Comparison of ENCODE assay signal across 8 mouse cellular contexts in the genomic region with DNA sequence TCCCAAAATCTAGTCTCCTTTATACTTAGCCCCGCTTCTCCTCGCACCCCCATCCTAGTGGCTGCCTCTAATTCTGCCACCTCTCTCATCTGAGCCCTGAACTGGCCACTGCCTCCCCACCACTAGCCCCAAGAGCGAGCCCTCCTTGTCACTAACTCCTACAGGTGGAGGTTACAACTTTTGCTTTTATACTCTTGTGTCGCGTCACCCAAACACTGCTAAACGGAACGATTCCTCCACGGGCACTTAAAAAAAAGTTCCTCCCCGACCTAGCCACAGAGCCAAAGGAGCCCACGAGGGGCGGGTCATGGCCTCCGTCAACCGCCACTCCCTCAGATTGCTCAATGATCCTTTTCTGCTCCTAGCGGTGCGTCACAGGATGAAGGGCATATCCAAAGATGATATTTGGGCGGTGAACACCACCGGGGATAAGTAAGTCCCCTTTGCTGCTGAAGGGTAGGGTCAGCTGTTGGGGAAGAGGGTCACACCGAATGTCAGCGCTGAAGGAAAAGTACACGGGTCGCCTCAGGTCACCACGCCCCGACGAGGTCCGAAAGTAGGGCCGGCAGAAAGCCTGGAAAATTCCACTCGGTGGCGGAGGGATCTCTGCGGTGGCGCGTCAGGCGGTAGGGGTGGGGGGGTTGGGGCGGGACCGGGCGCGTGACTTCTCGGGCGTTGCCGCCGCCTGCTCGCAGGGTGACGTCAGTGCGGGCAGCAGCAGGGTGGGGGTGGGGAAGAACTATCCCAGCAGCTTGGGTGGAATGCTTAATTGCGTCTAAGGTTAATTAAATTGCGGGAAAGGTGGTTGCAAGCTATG. TPM values are rescaled to one million over a fixed set of nuclear protein-coding genes. Genes with fewer than 3 reads are reported as not detected.
DNase-seq lines count a peak whose midpoint lies in the region; ATAC-seq and TF ChIP-seq lines count a peak whose summit lies in the region.

No protein-coding gene starts in this region.

- TF ChIP-seq CTCF in Patski (IDR thresholded peaks at IDR 0.05): no peak
- peak; percentile 57 for TF ChIP-seq CTCF in hindbrain, postnatal 0 days (IDR thresholded peaks at IDR 0.05; ENCODE audit: low read depth)
- peak; percentile 15 for TF ChIP-seq CTCF in left cerebral cortex, adult 2 months (IDR thresholded peaks at IDR 0.05)

- in situ Hi-C loops in Patski (cut with MboI; ENCODE audit: low pct_unique_long_range_greater_than_20kb): no loop called here

- peak overlapping the region; percentile 40 for H3K9ac ChIP-seq in hindbrain, postnatal 0 days (replicated peaks; ENCODE audit: low read length)

- POLR2A ChIA-PET in Patski (lab: Charles Lee): interaction anchor here (0.5 to 34.3 kb wide), 15 partner anchors 10 to 324 kb away, joined by 3 to 1065 read pairs (median 4); a partner anchor contains a TSS

- peak overlapping the region; percentile 95 for H3K27ac ChIP-seq in hindbrain, postnatal 0 days
- peak overlapping the region; percentile 99 for H3K27ac ChIP-seq in left cerebral cortex, adult 2 months

- 6% methylated on average over 45 of the region's 45 CpGs for WGBS in hindbrain, postnatal 0 days

- peak; percentile 94 for DNase-seq in Patski (ENCODE audit: low read depth, low spot score)
- DNase-seq in cerebellum, postnatal 14 days: peak; percentile 95 to 96
- DNase-seq in gastrocnemius, adult 18-20 months (ENCODE audit: low spot score): peak; percentile 98
- peak; percentile 97 for DNase-seq in hindbrain, postnatal 0 days (ENCODE audit: low spot score)
- DNase-seq in left cerebral cortex, adult 2 months (ENCODE audit: extremely low spot score in 1 of 2, low spot score in 2 of 2): peak; percentile 88 to 89
- peak; percentile 89 to 92 for DNase-seq in right cerebral cortex, adult 2 months (ENCODE audit: low spot score in 2 of 2)
- peak; percentile 96 for DNase-seq in urinary bladder, postnatal 14 days (ENCODE audit: low spot score)

- peak overlapping the region; percentile 60 for H3K4me2 ChIP-seq in hindbrain, postnatal 0 days (ENCODE audit: low read depth, low read length)

- H3K36me3 ChIP-seq in hindbrain, postnatal 0 days (ENCODE audit: insufficient read depth, low read length): no peaks in the 10 kb centered on the region

- peaks cover 38% of the 10 kb centered on the region for H3K4me1 ChIP-seq in hindbrain, postnatal 0 days (ENCODE audit: insufficient read depth, low read length)

- peak; percentile 4 for ATAC-seq in Patski
- peak; percentile 75 for ATAC-seq in hindbrain, postnatal 0 days
- peak; percentile 25 for ATAC-seq in megakaryocyte, adult 5-6 weeks (ENCODE audit: poor library complexity, severe bottlenecking)

- CTCF ChIA-PET in Patski (lab: Charles Lee): interaction anchor here (1.0 to 14.2 kb wide), 3 partner anchors 29 to 58 kb away, joined by 3 to 120 read pairs (median 7); no protein-coding TSS in a partner anchor

- no peaks in the 10 kb centered on the region for H3K27me3 ChIP-seq in Patski
- no peaks in the 10 kb centered on the region for H3K27me3 ChIP-seq in hindbrain, postnatal 0 days (ENCODE audit: insufficient read depth, low read length)

- H3K4me3 ChIP-seq in hindbrain, postnatal 0 days (ENCODE audit: low read length): peak overlapping the region; percentile 33
- peak overlapping the region; percentile 41 for H3K4me3 ChIP-seq in left cerebral cortex, adult 2 months

- intact Hi-C loops in left cerebral cortex, adult 2 months (cut with DNase I): loop anchor here (1.0 kb wide), 2 partner anchors 23 to 42 kb away; no protein-coding TSS in a partner anchor

- H3K9me3 ChIP-seq in hindbrain, postnatal 0 days (ENCODE audit: low read length): no peaks in the 10 kb centered on the region

RNA-seq across cellular contexts. Expression of a gene that starts 29.5 kb away (rescaled TPM):
- 30.4 TPM for polyA plus RNA-seq in Patski (2021)
- 1 to 10 TPM; 2.9 to 3.2 TPM for total RNA-seq in gastrocnemius, adult 18-20 months (2021)
- total RNA-seq in hindbrain, postnatal 0 days (2014; rRNA removed): 19.8 and 43.2 TPM in 2 replicates
- polyA plus RNA-seq in hindbrain, postnatal 0 days (2015; fragmentation: Nextera tagmentation; extraction: Ambion mirVana): 12.5 and 13.7 TPM in 2 replicates
- 10 to 100 TPM; 10.1 to 13.4 TPM for total RNA-seq in left cerebral cortex, adult 2 months (2021)
- total RNA-seq in megakaryocyte, adult 5-6 weeks (2015): 21.4 and 21.9 TPM in 2 replicates
- 19.3 and 23.3 TPM in 2 replicates for total RNA-seq in megakaryocyte, adult 5-6 weeks (2017)

RNA-seq across cellular contexts. Expression of a gene that starts 32.1 kb away (rescaled TPM):
- polyA plus RNA-seq in Patski (2021): 7.1 TPM
- total RNA-seq in gastrocnemius, adult 18-20 months (2021): under 1 TPM; 0.59 to 0.90 TPM
- total RNA-seq in hindbrain, postnatal 0 days (2014; rRNA removed): 2.1 and 6.0 TPM in 2 replicates
- polyA plus RNA-seq in hindbrain, postnatal 0 days (2015; fragmentation: Nextera tagmentation; extraction: Ambion mirVana): 1.8 and 2.8 TPM in 2 replicates
- total RNA-seq in left cerebral cortex, adult 2 months (2021): 1 to 10 TPM; 2.5 to 2.7 TPM
- 55.6 and 67.9 TPM in 2 replicates for total RNA-seq in megakaryocyte, adult 5-6 weeks (2015)
- total RNA-seq in megakaryocyte, adult 5-6 weeks (2017): 69.1 and 73.5 TPM in 2 replicates

RNA-seq across cellular contexts. Expression of a gene that starts 48.4 kb away (rescaled TPM):
- 1.2 TPM for polyA plus RNA-seq in Patski (2021)
- under 1 TPM; 0.21 TPM for total RNA-seq in gastrocnemius, adult 18-20 months (2021)
- 7.5 and 10.1 TPM in 2 replicates for total RNA-seq in hindbrain, postnatal 0 days (2014; rRNA removed)
- 7.1 and 7.5 TPM in 2 replicates for polyA plus RNA-seq in hindbrain, postnatal 0 days (2015; fragmentation: Nextera tagmentation; extraction: Ambion mirVana)
- 1 to 10 TPM; 4.3 to 4.7 TPM for total RNA-seq in left cerebral cortex, adult 2 months (2021)
- 0.54 and 0.59 TPM in 2 replicates for total RNA-seq in megakaryocyte, adult 5-6 weeks (2015)
- total RNA-seq in megakaryocyte, adult 5-6 weeks (2017): 1.0 and 1.8 TPM in 2 replicates

Comparison
In these comparisons a context has a peak if more than half of its experiments do, and no peak if none do; other contexts are left out.
1. Peak in every context shown above with its lines: DNase-seq, ATAC-seq, H3K4me3 ChIP-seq and H3K27ac ChIP-seq.
2. ATAC-seq: peak in every context shown above with its lines; median percentile 75 in hindbrain, postnatal 0 days; 25 in megakaryocyte, adult 5-6 weeks; 4 in Patski.